Mouse (Mus musculus): ENCODE data around the gene Antxr1. TPM values are rescaled to one million over a fixed set of nuclear protein-coding genes. Genes with fewer than 3 reads are reported as not detected.

The Antxr1 gene
- polyA plus RNA-seq, 1 experiment from 2014 or later: 0.40 TPM

DNA sequence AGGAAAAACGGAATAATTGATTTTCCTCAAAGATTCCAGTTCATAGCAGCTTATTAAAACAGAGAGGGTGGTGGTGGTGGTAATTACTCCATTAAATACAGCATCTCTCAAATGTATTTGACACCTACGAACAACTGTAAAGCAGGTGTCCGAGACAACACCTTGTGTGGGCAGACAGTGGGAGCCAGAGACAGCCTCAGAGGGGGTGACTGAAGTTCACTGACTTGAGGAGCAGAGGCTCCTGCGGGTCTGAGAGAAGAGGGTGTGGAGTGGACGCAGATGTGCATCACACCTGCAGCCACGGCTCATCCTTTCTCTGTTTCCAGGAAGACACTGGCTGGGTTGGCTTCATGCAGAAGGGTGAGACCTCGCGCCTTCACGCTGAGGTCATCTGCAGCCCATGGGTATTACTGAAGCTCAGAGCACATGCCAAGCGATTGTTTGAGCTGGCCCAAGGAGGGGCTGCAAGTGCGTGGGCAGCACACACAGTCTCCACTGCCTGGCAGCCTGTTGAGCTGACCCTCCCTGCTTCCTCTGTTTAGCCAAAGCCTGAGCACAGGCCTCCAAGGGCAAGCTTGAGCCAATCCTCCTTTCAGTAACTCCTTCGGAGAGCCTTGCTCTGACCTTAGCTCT lies 168.8 kb downstream of the Antxr1 start:
- Histone ChIP-seq H3K36me3 (ENCODE audit: inconsistent target) (no peaks in the 10 kb centered on the region), H3K4me3 (ENCODE audit: inconsistent target) (no peak overlapping the region), H3K27ac (no peak overlapping the region), H3K79me2 (ENCODE audit: inconsistent target) (no peaks in the 10 kb centered on the region)
- 92% methylated on average over 12 of the region's 12 CpGs for WGBS (ENCODE audit: missing documents)

DNA sequence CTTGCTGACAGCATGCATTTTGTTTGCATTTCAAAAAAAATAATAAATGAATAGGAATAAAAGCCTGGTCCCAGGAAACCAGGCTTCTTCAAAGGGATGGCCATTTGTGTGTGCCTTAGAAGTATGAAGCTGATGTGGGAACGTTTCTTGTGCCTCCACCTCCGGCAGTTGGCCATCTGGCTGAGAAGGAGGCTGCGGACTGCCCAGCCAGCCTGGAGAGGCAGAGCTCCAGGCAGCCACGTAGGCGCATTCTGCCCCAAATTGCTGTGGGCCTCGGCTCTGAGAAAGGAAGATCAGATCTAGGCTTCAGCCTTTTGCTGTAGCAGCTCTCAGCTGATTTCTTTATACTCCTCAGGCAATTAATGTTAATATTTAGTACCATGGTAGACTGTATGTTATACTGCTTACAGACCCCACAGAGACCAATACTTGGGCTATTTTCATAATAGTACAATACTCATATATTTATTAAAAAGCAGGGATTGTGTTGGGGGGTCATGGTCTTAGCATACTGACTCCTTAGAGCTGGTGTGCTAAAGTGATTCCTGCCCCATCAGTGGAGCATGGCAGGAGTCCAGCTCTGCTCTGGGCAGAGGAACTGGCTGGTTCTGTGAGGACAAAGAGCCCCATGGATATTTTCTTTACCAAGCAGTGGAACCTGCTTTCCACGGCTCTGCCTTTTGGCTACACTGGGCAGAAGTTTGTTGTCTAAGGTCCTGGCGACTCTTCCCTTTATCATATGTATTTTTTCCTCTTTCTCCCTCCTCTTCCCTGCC lies 169.9 kb downstream of the Antxr1 start:
- WGBS (ENCODE audit: missing documents): 88% methylated on average over 8 of the region's 8 CpGs

DNA sequence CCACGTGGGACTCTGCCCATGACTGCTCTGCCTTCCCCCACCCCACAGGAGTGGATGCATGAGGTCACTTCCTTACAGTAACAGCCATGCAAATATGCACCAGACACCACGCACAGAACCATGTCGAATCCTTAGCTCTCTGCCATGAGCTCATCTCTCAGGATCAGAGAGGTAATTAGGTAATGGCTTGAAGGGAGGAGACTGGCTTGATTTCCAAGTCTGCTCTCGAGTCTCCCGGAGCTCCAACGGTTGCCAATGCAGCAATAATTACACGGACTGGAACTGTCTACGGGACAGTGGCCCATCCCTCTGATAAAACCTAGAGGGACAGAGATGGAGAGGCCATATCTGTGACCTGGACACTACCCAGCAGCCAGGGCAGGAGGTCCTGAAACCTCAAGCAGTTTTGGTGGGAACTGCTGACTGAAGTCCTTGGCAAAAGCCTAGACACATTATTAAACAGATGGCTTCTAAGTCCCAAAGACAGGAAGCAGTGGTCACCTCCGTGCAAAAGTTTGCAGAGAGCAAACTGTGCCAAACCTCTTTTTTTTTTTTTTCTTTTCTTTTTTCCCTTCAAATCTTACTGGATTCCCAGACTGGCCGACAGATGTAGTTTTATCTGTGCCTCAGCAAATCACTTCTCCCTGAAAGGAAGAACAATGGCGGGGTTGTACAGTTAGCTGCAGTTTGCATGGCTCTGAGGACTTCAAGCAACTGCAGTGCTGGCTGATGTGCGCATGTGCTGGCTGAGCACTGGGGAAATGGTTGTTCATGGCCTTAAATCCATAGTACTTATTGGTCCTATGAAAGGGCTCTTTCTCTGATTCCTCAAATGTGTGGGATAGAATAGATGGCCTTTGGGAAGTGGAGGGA lies 174.0 kb downstream of the Antxr1 start:
- H3K79me2 ChIP-seq (ENCODE audit: inconsistent target): no peaks in the 10 kb centered on the region
- no peak overlapping the region for H3K27ac ChIP-seq
- 63% methylated on average over 12 of the region's 12 CpGs for WGBS (ENCODE audit: missing documents)
- H3K4me3 ChIP-seq (ENCODE audit: inconsistent target): no peak overlapping the region
- no peaks in the 10 kb centered on the region for H3K36me3 ChIP-seq (ENCODE audit: inconsistent target)

More for the DNA sequence above, 169.9 kb downstream of the Antxr1 start:
- H3K79me2 ChIP-seq (ENCODE audit: inconsistent target): no peaks in the 10 kb centered on the region
- H3K27ac ChIP-seq: no peak overlapping the region
- H3K36me3 ChIP-seq (ENCODE audit: inconsistent target): no peaks in the 10 kb centered on the region
- H3K4me3 ChIP-seq (ENCODE audit: inconsistent target): no peak overlapping the region

DNA sequence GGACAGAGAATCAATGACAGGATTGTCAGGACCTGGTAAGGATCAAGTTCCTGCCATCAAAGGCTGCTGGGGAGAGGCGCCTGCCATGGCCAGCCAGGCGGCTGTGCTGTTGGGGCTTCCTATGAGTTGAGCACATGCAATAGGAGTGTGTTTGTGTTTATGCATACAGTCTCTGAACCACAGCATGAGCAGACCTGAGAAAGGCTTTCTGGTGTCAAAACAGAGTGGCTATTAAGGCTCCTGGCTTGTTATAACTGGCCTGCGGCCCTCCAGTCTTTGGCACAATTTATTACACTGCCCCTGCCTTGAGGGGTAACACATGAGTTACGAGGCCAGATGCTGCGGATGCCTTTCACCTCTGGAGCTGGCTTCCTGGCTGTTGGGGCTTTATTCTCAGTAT lies 175.4 kb downstream of the Antxr1 start:
- 92% methylated on average over 5 of the region's 5 CpGs for WGBS (ENCODE audit: missing documents)
- Histone ChIP-seq H3K36me3 (ENCODE audit: inconsistent target) (no peaks in the 10 kb centered on the region), H3K79me2 (ENCODE audit: inconsistent target) (no peaks in the 10 kb centered on the region), H3K27ac (no peak overlapping the region), H3K4me3 (ENCODE audit: inconsistent target) (no peak overlapping the region)

DNA sequence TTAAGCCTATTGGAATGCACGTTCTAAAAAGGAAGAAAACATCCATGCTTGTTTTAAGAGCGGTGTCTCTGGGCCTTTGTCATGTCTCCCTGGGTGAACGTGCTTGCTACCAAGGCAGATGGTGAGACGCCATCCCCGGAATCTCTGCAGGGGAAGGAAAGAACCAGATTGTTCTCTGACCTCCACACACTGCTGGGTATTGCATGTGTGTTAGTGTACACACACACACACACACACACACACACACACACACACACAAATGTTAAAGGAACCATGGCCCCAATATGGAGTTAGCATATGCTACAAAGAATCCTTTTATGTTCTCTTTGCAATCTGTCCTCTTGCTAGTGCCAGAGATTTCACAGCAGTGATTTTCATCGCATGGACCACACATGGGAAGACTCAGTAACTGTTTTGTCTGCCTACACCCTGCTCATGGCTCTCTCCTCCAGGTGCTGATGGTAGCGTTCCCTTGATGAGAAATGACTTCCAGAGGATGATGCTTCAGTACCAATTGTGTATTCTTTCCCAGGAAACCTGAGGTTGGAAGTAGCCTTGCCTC lies 177.5 kb downstream of the Antxr1 start:
- 90% methylated on average over 5 of the region's 7 CpGs for WGBS (ENCODE audit: missing documents)
- Histone ChIP-seq H3K4me3 (ENCODE audit: inconsistent target) (no peak overlapping the region), H3K27ac (no peak overlapping the region), H3K36me3 (ENCODE audit: inconsistent target) (no peaks in the 10 kb centered on the region), H3K79me2 (ENCODE audit: inconsistent target) (no peaks in the 10 kb centered on the region)

DNA sequence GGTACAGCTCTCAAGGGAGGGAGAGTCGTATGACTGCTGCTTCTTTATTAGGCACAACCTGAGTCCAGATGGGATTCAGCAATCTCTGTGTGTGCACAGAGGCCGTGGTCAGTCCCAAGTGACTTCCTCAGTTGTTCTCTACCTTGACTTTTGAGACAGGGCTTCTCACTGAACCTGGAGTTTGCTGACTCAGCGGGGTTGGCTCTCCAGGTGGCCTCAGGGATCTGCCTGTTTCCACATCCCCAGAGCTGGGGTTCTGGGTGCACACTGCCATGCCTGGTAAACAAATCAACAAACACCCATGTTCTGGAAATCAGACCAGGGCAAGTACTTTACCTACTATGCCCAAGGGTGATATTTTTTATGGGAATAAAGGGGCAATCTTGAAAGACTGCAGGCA lies 181.8 kb downstream of the Antxr1 start:
- Histone ChIP-seq H3K36me3 (ENCODE audit: inconsistent target) (no peaks in the 10 kb centered on the region), H3K27ac (no peak overlapping the region), H3K79me2 (ENCODE audit: inconsistent target) (no peaks in the 10 kb centered on the region), H3K4me3 (ENCODE audit: inconsistent target) (no peak overlapping the region)
- WGBS (ENCODE audit: missing documents): 94% methylated on average over 3 of the region's 3 CpGs

DNA sequence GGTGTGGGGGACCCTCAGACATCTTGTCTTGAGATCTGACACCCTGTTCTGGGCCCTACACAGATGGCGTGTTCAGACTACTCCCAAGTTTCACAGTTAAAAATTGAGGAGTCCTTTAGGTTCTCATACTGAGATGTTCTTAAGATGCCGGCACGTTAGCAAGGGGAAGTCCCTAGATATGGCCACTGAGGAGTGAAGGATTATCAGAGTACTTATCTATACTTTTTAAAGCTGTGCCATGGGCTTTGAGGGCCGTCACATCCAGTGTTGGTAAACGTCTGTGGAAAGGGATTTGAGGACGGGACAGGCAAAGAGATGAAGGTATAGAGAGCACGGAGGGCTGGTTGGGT lies 182.4 kb downstream of the Antxr1 start:
- H3K27ac ChIP-seq: no peak overlapping the region
- no peak overlapping the region for H3K4me3 ChIP-seq (ENCODE audit: inconsistent target)
- WGBS (ENCODE audit: missing documents): 41% methylated on average over 7 of the region's 7 CpGs
- H3K36me3 ChIP-seq (ENCODE audit: inconsistent target): no peaks in the 10 kb centered on the region
- H3K79me2 ChIP-seq (ENCODE audit: inconsistent target): no peaks in the 10 kb centered on the region

DNA sequence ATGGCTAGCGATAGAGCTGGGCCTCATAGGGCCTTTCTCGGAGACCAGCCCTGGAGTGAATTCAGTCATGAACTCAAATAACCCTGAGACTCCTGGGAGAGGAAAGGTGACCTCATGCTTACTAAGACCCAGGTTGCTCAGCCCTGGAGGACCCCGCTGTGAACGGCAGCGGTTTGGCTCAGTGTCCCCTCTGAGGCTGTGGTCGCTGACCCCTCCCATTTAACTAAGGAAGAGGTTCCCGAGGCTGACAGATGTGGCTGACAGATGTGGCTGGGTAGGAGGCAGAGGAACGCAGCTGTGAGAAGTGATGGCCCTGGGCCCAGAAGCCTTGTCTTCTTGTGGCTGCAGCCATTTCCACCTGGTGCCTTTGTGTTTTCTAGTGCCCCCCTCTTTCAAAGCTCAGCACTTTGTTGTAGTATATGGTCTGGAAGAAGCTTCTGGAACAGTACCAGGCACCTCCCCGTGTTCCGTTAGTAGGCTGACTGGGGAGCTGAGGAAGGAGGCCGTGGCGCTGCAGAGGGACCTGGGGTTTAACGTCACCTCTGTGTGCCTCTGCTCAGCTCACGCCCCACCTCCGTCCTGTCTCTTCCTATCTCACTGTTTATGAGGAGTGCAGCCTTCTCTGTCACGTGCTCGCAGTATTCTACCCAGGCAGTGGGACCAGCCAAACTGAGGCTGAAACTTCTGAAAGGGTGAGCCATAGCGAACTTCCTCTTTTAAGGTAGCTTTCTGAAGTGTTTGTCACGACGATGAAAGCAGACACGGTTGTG lies 183.0 kb downstream of the Antxr1 start:
- Histone ChIP-seq H3K4me3 (ENCODE audit: inconsistent target) (no peak overlapping the region), H3K27ac (no peak overlapping the region), H3K36me3 (ENCODE audit: inconsistent target) (no peaks in the 10 kb centered on the region), H3K79me2 (ENCODE audit: inconsistent target) (no peaks in the 10 kb centered on the region)
- 17% methylated on average over 21 of the region's 21 CpGs for WGBS (ENCODE audit: missing documents)

DNA sequence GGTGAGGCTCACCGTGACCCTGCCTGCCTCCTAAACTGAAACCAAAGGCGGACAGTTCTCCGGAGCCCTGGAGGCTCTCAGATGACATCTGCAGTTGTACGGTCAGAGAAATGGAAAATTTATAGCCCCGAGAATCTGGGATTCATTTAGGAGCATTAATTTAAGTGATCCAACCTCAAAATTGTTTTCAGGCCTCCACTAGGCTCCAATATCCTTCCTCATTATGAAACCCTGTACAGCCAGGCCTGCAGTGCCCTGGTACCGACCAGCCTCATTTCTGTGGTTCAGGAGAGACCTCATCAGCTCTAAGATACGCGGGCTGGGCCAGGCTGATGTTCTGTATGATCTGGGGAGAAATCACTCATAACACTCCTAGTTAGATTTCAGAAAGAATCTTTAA lies 184.2 kb downstream of the Antxr1 start:
- Histone ChIP-seq H3K79me2 (ENCODE audit: inconsistent target) (no peaks in the 10 kb centered on the region), H3K27ac (no peak overlapping the region), H3K4me3 (ENCODE audit: inconsistent target) (no peak overlapping the region), H3K36me3 (ENCODE audit: inconsistent target) (no peaks in the 10 kb centered on the region)
- WGBS (ENCODE audit: missing documents): 92% methylated on average over 8 of the region's 8 CpGs

DNA sequence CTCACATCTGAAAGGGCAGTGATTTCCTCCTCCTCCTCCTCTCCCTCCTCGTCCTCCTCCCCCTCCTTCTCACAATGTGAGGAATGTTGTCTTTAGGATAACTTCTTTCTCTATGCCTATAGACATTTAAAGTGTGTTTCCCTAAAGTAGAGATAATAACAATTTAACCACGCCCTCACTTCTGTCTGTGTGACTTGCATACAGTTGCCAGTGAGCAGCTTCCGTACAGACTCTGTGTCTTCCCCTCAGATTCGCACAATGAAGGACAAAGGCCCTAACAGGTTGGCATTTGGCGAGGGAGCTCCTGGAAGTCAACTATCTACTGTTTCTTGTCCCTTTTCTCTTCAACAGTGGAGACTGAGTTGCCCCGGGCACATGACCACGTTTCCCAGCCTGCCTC lies 185.2 kb downstream of the Antxr1 start:
- WGBS (ENCODE audit: missing documents): 91% methylated on average over 6 of the region's 7 CpGs
- H3K27ac ChIP-seq: no peak overlapping the region
- H3K36me3 ChIP-seq (ENCODE audit: inconsistent target): no peaks in the 10 kb centered on the region
- no peaks in the 10 kb centered on the region for H3K79me2 ChIP-seq (ENCODE audit: inconsistent target)
- no peak overlapping the region for H3K4me3 ChIP-seq (ENCODE audit: inconsistent target)

DNA sequence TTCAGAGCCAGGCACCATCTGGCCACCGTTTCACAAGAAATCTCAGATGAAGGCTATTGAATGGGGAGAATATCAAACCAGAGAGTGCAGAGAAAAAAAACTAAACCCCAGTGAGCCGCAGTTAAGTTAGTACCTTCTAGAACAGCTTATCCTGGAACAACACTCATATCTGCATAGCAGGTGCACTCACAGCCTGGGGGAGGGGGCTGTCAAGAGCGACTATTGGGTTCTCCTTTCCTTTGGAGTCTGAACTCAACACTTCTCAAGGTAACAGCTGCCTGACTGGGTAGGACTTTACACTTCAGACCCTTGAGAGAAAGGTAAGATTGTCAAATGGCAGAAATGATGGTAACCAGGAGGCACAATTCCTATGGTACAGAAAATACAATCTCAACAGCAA lies 187.7 kb downstream of the Antxr1 start:
- H3K36me3 ChIP-seq (ENCODE audit: inconsistent target): no peaks in the 10 kb centered on the region
- no peaks in the 10 kb centered on the region for H3K79me2 ChIP-seq (ENCODE audit: inconsistent target)
- WGBS (ENCODE audit: missing documents): 81% methylated on average over 3 of the region's 3 CpGs
- no peak overlapping the region for H3K27ac ChIP-seq
- H3K4me3 ChIP-seq (ENCODE audit: inconsistent target): no peak overlapping the region

DNA sequence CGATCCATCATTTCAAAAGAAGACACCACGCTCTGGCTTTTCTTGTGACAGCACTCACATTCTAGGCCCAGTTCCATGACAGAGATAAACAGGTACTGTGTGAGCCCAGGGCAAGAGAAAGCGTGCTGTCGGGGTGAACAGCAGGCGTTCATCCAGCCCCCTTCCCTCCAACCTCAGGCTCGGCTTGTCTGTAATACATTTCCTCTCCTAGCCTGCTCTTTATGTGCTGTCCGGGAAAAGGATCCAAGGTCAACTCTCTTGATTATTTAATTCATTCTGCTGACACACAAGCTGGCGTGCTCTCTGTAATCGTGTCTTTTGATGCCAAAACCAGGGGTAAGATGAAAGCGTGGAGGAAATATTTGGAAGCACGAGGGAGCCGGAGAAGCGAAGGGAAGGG lies 192.0 kb downstream of the Antxr1 start:
- no peak overlapping the region for H3K27ac ChIP-seq
- 95% methylated on average over 13 of the region's 13 CpGs for WGBS (ENCODE audit: missing documents)
- no peak overlapping the region for H3K4me3 ChIP-seq (ENCODE audit: inconsistent target)
- no peaks in the 10 kb centered on the region for H3K79me2 ChIP-seq (ENCODE audit: inconsistent target)
- H3K36me3 ChIP-seq (ENCODE audit: inconsistent target): no peaks in the 10 kb centered on the region

DNA sequence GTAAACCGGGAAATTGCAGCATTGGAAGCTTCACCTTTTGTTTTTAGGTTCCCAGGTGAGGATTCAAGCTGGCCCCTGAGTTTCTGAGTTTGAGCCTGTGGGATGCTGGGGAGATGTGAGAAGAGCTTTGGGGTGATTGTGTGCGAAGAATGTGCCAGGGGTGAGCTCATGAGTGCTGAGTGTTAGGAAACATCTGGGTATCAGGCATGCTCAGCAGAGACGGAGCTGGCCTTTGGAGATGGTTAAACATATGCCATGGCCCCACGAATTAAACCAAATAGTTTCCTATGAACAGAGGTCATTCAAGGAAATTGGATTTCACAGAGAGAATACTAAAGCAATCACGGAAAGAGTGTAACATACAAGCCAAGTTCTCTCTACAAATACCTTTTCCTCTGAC lies 193.4 kb downstream of the Antxr1 start:
- Histone ChIP-seq H3K4me3 (ENCODE audit: inconsistent target) (no peak overlapping the region), H3K27ac (no peak overlapping the region), H3K36me3 (ENCODE audit: inconsistent target) (no peaks in the 10 kb centered on the region), H3K79me2 (ENCODE audit: inconsistent target) (no peaks in the 10 kb centered on the region)
- WGBS (ENCODE audit: missing documents): 98% methylated on average over 4 of the region's 5 CpGs
